Mouse (Mus musculus): ENCODE results near the gene Abhd16b. TPM values are rescaled to one million over a fixed set of nuclear protein-coding genes. Genes with fewer than 3 reads are reported as not detected.
"Not testable (repeated sequence)": the region's sequence is repeated elsewhere in the genome, so short reads cannot be mapped to it uniquely, and the experiment has no call there.

Abhd16b gene
- total RNA-seq, 2 experiments from 2014 or later = not detected

DNA sequence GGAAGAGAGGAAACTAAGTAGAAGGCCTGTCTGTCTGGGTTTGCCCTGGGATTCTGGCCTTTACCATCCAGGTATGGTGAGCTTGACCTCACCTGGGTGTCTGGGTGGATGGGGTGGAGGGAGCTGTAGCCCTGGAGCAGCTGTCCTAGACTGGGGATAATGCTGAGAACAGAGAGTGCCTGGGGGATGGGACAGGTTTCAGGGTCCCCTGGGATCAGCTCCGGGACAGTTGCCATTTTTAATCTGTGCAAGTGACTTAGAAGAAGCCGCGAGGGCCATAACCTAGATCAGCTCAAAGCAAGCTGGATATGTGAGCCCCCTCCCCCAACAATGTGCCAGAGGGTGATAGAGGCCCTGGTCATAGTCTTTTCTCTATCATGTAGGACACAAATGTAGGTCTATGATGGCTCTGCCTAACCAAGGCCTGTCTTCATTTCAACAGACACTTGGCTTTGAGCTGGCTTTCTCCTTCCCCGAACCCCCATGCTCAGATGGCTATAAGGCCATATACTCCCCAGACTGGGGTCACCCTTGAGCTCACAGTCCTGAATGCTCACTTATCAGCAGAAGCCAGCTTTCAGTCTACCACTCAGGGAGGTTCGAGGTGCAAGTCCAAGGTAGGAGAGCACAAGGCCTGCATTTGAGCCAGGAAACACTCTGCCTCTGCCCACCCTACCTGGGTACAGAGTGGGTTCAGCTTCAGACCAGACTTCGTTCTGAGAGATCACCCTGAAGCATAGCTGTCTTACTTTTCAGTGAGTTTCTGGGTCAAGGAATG is 8.4 kb upstream of the Abhd16b start:
- intact Hi-C loops (cut with DNase I; ENCODE audit: low total_unique reads) = no loop called here
- DNase-seq = no peak

DNA sequence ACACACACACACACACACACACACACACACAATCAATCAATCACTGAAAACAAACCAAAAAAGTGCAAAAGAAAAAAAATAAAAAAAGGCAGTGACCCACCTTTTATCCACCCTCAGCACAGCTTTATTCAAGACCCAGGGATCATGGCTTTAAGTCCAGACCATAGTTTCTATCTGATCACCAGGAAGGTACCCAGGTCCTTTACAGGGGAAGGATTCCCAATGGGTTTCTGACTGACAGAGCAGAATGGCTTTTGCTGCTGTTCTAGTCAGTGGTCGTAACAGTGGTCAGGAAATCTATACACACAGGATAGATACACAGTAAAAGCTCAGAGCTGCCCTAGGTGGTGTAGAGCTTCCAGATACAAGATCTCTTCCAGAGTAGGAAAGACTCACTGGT is 7.3 kb upstream of the Abhd16b start:
- intact Hi-C loops (cut with DNase I; ENCODE audit: low total_unique reads) = no loop called here
- no peak for DNase-seq

DNA sequence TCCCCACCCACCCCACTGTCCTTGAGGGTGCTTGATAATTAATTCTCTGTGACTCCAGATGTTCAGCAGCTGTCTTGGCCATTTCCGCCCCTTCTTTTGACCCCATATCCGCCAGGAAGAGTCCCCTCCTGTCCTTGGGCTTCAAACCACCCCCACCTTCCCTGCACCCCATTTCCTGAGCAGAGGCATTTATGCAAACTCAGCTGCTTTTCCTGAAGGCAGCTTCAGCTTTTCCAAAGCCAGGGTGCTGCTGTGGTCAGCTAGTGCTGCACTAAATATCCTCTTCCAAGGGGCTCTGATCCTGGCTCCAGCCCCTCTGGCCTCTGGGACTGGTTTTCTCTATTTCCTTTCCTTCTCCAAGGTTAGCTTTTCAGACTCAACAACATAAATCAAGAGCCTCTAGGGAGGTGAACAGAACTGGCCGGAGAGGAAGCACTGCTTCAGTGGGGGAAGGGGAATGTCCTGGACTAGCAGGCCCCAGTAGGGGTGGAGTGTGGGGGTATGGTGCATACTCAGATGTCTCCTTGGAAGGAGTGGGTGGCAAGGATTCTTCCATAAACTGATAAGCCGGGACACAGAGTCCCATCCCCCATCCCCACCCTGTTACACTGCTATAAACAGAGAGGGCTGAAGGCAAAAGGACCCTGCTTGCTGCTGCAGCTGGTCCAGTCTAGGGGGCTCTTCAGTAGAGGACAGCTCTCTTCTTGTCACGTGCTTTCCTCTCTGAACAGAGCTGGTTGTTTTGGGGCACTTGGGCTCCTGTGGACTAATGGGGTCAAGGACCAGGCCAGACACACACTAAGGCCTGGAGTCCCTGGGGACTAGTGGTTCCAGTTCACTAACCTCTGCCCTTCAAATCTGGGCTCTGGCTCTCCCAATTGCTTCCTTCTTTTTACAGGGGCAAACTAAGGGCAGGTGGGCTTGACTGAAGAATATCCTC is 5.4 kb upstream of the Abhd16b start:
- peak; percentile 49 for DNase-seq
- intact Hi-C loops (cut with DNase I; ENCODE audit: low total_unique reads) = no loop called here

DNA sequence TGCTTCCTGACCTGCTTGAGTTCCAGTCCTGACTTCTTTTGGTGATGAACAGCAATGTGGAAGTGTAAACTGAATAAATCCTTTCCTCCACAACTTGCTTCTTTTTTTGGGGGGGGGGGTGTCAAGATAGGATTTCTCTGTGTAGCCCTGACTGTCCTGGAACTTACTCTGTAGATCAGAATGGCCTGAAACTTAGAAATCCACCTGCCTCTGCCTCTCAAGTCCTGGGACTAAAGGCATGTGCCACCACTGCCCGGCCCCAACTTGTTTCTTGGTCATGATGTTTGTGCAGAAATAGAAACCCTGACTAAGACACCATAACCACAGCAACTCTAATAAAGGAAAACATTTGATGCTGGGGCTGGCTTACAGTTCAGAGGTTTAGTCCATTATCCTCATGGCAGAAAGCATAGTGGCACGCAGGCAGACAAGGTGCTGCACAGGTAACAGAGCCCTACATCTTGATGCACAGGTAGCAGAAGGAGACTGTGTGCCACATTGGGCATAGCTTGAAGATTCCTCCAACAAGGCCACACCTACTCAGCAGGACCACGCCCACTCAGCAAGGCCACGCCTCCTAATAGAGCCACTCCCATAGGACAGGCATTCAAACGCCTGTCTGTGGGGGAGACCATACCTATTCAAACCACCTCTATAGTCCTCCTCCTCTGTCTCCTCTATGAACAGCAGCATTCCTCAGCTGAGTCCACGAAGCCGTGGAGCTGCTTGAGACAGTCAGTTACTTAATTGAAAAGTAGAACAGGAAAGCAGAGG is 1.4 kb upstream of the Abhd16b start:
- no peak for DNase-seq
- intact Hi-C loops (cut with DNase I; ENCODE audit: low total_unique reads) = loop anchor here (5.0 kb wide), 1 partner anchor 84 kb away; no protein-coding TSS in a partner anchor

DNA sequence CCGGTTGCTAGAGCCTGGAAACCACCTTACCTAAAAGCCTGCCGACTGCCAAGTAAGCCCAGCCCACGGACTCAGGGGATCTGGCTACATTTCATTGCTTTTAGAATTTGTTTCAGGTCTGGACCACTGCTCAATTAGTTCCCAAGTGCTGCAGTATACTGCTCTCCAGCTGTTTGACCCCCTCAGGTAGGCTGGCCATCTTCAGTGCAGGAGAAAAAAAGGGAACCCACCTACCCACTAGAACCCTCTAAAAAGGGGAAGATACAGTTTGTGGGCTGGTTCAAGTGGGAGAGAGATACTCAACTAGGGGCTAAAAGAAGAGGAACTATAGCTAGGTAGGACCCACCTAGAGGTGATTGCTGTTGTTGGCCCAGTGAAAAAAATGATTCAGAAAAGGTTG is 800 bp upstream of the Abhd16b start:
- intact Hi-C loops (cut with DNase I; ENCODE audit: low total_unique reads) = loop anchor here (5.0 kb wide), 1 partner anchor 85 kb away; no protein-coding TSS in a partner anchor
- DNase-seq = no peak

DNA sequence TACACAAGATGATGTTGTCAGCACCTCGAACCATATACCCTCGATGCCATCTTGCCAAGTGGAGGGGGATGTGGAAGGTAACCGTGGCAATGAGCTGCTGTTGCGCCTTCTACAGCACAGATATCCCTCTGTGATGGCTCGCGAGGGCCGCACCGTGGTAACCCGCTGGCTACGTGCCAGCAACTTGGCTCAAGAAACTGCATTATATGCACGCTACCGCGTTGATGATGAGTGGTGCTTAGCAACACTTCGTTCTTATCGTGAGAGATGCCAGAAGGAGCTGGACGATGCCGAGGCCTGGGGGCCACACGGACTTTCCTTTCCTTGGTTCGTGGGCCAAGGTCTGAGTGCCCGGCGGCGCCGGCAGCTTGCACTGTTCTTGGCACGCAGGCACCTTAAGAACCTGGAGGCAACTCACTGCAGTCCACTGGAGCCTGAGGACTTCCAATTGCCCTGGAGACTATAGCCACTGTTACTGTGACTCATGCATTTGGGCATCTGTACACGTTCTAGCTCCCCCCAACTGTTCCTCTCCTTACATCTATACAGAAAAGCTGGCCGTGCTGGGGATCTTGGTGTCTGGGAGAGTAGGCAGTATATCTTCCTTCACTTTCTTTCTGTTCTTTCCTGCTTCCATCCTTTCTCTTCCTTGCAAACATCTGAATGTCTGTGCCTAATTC is 1.4 kb downstream of the Abhd16b start:
- DNase-seq = no peak
- intact Hi-C loops (cut with DNase I; ENCODE audit: low total_unique reads) = loop anchor here (5.0 kb wide), 1 partner anchor 87 kb away; no protein-coding TSS in a partner anchor

DNA sequence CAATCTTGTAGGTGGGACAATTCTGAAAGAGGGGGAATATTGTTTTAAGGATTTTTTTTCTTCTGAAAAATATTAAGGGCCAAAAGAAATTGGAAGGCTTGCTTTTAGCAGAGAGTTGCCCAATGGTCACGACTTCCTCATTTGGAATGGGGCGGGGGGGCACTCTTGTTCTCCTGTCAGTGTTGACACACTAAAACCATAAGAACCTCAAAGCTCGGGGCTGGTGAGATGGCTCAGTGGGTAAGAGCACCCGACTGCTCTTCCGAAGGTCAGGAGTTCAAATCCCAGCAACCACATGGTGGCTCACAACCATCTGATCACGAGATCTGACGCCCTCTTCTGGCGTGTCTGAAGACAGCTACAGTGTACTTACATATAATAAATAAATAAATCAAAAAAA is 2.8 kb downstream of the Abhd16b start:
- intact Hi-C loops (cut with DNase I; ENCODE audit: low total_unique reads) = not testable (repeated sequence)

DNA sequence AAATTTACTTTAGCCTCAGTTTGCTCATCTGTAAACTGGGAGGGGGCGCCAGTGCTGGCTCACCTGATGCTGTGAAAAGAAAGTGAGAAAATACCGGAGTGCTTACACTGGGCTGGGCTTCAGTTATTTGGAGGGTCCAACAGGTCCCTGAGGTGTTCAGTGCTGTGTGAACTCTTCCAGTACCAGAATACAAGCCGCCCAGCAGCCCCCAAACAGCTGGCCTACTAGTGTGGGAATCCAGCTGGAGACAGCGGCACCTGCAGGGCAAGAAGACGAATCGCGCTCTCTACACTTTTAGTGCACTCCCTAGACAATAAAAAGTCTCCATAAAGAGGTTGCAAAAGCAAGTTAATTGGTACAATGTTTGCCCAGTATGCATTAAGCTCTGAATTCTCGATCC is 3.3 kb downstream of the Abhd16b start:
- intact Hi-C loops (cut with DNase I; ENCODE audit: low total_unique reads) = no loop called here
- peak; percentile 71 for DNase-seq

More for the DNA sequence above, 2.8 kb downstream of the Abhd16b start:
- not testable (repeated sequence) for DNase-seq

DNA sequence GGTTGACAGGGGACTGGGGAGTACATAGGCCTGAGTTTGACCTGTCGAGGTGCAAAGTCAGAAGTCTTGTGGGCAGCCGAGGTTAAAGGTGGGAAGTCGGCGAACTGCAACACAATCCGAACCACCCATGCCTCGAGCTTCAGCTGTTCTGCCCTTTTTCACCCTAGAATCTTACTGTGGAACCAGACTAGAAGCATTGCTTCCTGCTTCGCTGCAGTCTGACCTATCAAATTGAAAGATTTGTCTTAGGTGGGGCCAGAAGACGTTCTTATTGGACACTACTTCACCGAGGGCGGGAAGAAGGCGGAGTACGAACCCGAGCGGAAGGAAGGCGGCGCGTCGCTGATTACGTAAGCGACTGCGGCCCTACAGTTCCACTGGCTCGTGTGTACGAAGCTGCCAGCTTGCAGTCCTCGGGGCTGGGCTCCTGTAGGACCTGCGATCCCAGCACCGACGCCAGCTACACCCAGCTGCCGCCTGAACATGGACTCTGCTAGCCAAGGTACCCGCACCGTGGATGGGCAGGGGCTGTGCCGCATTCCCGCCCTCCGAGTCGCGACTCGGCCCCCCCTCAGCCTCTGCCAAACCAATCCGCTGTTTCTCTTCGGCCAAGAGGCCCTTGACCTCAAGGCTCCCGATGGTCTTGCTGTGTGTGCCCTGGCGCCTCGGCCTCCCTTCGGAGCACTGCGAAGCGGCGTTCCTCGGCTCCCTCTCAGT is 4.0 kb downstream of the Abhd16b start, which contains the start of gene Tpd52l2:
TSS of gene Tpd52l2 (plus strand) at position 312 of the 717 bp plus-strand sequence.
- intact Hi-C loops (cut with DNase I; ENCODE audit: low total_unique reads) = no loop called here
- peak; percentile 92 for DNase-seq

DNA sequence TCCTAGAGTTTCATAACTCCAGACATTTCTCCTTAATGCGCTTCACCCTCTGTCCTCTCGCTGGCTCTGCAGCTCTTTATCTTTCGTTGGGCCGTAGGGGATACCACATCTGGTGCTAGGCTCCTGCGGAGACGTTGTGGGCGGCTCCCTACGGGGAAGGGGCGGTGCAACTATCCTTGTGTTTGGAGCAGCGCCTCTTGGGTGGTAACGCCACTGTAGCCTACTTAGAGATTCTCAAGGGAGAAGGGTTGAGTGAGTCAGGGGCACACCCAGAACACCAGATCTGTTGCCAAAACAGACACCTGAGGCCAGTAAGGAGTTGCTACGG is 4.5 kb downstream of the Abhd16b start:
- intact Hi-C loops (cut with DNase I; ENCODE audit: low total_unique reads) = no loop called here
- DNase-seq = peak; percentile 68

DNA sequence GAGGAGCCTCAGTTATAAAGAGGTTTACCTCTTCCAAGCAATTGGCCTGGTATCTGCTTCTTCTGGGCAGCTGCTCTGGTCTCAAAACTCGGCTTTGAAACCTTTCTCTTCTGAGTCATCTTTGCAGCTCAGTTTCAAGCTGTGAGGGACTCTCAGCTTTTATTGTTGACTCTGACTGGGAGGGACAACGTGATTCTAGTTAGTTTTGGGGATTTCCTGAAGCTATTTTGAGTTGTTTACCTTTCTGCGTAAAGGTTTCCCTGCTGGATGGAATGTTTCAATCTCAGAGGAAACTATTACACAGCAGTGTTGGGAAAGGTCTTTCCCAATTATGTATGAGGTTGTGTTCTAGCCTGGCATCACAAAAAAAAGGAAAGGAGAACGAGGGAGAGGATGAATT is 5.6 kb downstream of the Abhd16b start:
- intact Hi-C loops (cut with DNase I; ENCODE audit: low total_unique reads) = no loop called here
- DNase-seq = no peak

DNA sequence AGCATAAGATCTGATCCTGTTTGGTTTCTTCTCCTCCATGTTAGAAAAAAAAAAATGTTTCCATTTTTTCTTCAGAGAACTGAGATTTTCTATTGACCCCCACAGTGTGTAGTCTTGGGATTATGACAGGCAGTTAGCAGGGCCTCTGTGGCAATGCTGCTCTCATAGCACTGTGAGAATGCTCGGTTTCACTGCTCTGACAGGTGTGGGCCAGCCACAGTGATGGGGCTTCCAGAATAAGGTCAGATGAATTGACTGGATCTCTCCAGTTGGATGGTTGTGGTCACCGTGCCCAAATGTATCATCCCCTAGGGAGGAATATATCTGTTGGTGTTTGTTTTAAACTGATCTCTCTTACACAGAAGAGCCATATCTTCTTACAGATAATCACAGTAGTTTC is 16.2 kb downstream of the Abhd16b start:
- DNase-seq = no peak
- intact Hi-C loops (cut with DNase I; ENCODE audit: low total_unique reads) = no loop called here

DNA sequence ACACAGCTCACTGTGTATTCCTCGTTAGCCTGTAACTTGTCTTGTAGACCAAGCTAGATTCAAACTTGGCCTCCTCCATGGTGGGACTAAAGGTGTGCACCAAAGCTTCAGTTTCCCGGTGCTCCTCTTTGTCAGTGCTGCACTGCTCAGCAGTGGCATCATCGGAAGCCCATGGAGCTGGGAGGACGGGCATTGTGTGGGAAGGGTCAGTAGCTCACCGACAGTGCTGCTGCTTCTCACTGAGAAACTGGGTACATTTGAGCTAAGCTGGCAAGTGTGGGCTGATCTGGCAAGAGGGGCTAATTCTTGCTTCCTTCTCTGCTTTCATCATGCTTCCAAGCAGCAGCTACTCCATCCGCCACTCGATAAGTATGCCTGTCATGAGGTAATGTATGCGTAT is 18.2 kb downstream of the Abhd16b start:
- intact Hi-C loops (cut with DNase I; ENCODE audit: low total_unique reads) = loop anchor here (5.0 kb wide), 1 partner anchor 61 kb away; no protein-coding TSS in a partner anchor
- DNase-seq = no peak

DNA sequence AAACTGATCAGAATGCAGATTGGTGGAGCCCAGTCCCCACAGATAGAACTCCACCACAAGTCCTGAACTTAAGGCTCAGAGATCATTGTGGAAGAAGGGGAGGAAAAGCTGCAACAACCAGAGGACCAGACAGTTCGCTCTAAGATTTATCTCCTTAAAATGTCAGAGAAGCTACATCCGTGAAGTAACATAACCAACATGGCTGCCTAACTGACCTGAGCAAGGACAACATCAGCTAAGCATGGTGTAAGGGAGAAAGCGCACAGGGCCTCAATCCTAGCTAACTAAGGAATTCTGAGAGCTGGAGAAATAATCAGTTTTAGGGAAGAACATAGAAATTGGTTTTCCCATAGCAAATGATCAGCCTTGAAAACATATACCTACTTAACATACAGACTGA is 26.2 kb downstream of the Abhd16b start:
- intact Hi-C loops (cut with DNase I; ENCODE audit: low total_unique reads) = no loop called here
- no peak for DNase-seq

DNA sequence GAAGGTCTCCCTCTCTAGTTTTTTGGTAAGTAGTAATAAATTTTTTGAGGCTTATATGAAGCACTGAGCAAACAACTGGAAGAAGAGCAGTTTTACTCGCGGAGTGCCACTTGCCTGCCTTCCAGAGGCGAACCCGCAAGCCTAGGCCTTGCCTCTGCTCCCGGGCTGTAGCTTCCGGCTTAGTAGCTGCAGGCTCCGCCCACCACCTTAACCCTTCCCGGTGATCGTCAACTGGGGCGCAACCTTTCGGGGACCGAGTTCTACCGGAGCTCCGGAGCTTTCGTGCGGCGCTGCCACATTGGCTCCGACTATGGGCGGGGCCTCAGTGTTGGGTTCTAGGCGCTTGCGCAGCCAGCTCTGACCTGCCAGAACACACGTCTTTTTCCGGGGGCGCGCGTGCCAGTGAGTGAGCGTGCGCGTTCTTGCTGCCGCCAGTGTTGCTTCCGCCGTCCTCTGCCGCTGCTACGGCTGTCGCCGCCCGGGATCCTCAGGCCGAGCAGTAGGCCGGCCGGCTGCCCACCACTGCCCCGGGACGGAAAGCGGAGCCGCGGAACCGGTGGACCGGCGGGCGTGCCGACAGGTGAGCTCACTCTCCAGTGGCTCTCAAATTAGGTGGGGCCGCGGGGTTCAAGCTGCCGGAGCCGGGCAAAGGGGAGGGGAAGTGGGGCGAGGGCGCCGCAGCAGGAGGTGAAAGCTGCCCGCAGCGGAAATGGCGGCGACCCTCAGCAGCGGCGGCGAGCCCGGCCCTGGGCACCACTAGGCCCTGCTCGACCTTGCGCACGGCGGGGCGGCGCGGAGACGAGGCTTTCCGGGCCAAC is 27.3 kb downstream of the Abhd16b start, which contains the start of gene Dnajc5:
TSS of gene Dnajc5 (plus strand) at position 368 of the 818 bp plus-strand sequence.
- intact Hi-C loops (cut with DNase I; ENCODE audit: low total_unique reads) = no loop called here
- DNase-seq = peak; percentile 98

DNA sequence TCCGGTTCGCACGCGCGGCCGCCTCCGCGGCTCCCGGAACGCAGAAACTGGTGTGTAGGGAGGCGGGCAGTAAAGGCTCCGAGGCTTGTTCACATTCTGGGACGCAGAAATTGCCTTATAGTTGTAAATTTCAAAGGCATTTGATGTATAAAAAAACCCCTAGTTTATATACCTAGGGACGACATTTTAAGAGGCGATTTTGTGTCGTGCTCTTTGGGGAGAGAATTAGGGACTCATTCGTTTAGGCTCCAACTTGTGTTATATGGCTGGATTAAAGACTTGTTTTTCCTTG is 27.9 kb downstream of the Abhd16b start:
- no peak for DNase-seq
- intact Hi-C loops (cut with DNase I; ENCODE audit: low total_unique reads) = no loop called here

DNA sequence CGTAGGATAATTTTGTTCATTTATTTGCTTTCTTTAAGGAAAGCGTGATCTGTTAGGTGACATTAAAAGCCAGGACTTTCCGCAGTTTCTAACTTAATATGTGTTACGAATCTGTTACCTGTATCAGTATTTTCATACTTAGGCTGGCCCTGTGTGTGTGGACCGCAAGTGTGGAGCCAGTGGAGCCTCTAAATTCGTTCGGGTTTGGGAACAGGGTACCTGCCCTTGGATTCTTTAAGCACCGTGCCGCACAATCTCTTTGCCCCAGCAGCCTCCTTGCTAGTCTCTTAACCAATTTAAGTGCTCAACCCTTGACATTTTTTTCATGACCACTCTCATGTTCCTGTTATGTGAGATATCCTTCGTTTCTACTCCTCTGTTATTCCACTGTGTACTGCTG is 28.5 kb downstream of the Abhd16b start:
- DNase-seq = no peak
- intact Hi-C loops (cut with DNase I; ENCODE audit: low total_unique reads) = no loop called here

DNA sequence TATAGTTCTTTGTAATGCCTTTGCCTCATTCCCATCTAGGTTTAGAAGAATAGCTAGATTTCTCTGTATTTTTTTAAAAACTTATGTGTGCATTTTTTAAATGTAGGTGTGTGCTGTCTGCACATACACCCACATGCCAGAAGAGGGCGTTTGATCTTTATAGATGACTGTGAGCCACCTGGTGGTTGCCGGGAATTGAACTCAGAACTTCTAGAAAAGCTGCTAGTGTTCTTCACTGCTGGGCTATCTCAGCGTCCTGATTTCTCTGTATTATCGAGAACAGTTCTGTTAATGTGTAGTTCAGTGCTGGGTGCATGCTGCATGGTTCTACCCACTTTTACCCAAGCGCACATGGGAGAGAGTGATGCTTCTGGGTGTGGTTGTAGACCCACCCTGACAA is 29.8 kb downstream of the Abhd16b start:
- intact Hi-C loops (cut with DNase I; ENCODE audit: low total_unique reads) = no loop called here

More for the DNA sequence above, 29.8 kb downstream of the Abhd16b start:
- peak; percentile 19 for DNase-seq
